ENCODE assay signal across 24 mouse cellular contexts in genomic region chr2:52509779-52510500, GRCm38 (mm10).
DNase-seq lines count a peak whose midpoint lies in the region; ATAC-seq and TF ChIP-seq lines count a peak whose summit lies in the region.
"Had no signal": no experiment of that assay in that cellular context is flagged by ENCODE, and none has a peak within 500 bp of the region (broad histone marks: within the 10 kb centered on the region; RNA-seq: fewer than 3 reads in every experiment).

No protein-coding gene starts in this region.

- no peak for TF ChIP-seq CTCF in thymus, adult 2 months (IDR thresholded peaks at IDR 0.05; ENCODE audit: borderline replicate concordance, control insufficient read depth, extremely low read depth, insufficient read depth, low read length, poor library complexity)

- 72% methylated on average over 19 of the region's 19 CpGs for WGBS in hindbrain, embryonic 11.5 days
- WGBS in hindbrain, embryonic 12.5 days: 67% methylated on average over 19 of the region's 19 CpGs
- WGBS in hindbrain, embryonic 15.5 days: 66% methylated on average over 19 of the region's 19 CpGs
- WGBS in limb, embryonic 10.5 days: 78% methylated on average over 19 of the region's 19 CpGs
- 94% methylated on average over 19 of the region's 19 CpGs for WGBS in thymus, adult 2 months

- intact Hi-C loops in left cerebral cortex, postnatal 10 days (cut with DNase I): no loop called here

- no peaks in the 10 kb centered on the region for H3K9me3 ChIP-seq in hindbrain, embryonic 11.5 days (ENCODE audit: control insufficient read depth, low read length)
- no peaks in the 10 kb centered on the region for H3K9me3 ChIP-seq in hindbrain, embryonic 12.5 days (replicated peaks)
- no peaks in the 10 kb centered on the region for H3K9me3 ChIP-seq in hindbrain, embryonic 15.5 days
- no peaks in the 10 kb centered on the region for H3K9me3 ChIP-seq in limb, embryonic 10.5 days (replicated peaks)
- H3K9me3 ChIP-seq: embryonic facial prominence, embryonic 15.5 days; limb, embryonic 12.5 days; liver, embryonic 12.5 days had no signal

- no peak overlapping the region for H3K27ac ChIP-seq in hindbrain, embryonic 11.5 days (ENCODE audit: low read depth, low read length)
- H3K27ac ChIP-seq in hindbrain, embryonic 12.5 days: no peak overlapping the region
- H3K27ac ChIP-seq in hindbrain, embryonic 15.5 days (replicated peaks): no peak overlapping the region
- no peak overlapping the region for H3K27ac ChIP-seq in limb, embryonic 10.5 days
- H3K27ac ChIP-seq in thymus, adult 2 months (ENCODE audit: control insufficient read depth, insufficient read depth, low read length): no peak overlapping the region
- H3K27ac ChIP-seq: embryonic facial prominence, embryonic 15.5 days; limb, embryonic 12.5 days; liver, embryonic 12.5 days had no signal

- TF ChIP-seq POLR2A in thymus, adult 2 months (IDR thresholded peaks at IDR 0.05; ENCODE audit: control insufficient read depth, extremely low read depth, insufficient read depth, low read length, poor library complexity): no peak

- no peak for DNase-seq in hindbrain, embryonic 11.5 days (ENCODE audit: low spot score)
- peak; percentile 53 for DNase-seq in left cerebral cortex, adult 11 months (ENCODE audit: low spot score)
- no peak for DNase-seq in left cerebral cortex, postnatal 10 days (ENCODE audit: extremely low spot score in 1 of 2, low spot score in 2 of 2)
- peak; percentile 12 for DNase-seq in ES-CJ7 (ENCODE audit: low read depth, low spot score)
- no peak for DNase-seq in limb, embryonic 10.5 days (ENCODE audit: low spot score)
- DNase-seq in thymus, adult 2 months: no peak
- DNase-seq: adrenal gland, adult 2 months; cerebellum, postnatal 10 days; embryo, embryonic 11 days; heart, postnatal 10 days; kidney, adult 8-10 months; kidney, postnatal 36 days; lung, embryonic 14.5 days; lung, postnatal 4 days; midbrain, embryonic 14.5 days; thymus, postnatal 36 days had no signal

- H3K4me1 ChIP-seq in hindbrain, embryonic 11.5 days (replicated peaks; ENCODE audit: control insufficient read depth, insufficient read depth, low read length): no peaks in the 10 kb centered on the region
- H3K4me1 ChIP-seq in hindbrain, embryonic 12.5 days: peaks cover 11% of the 10 kb centered on the region
- H3K4me1 ChIP-seq in hindbrain, embryonic 15.5 days (replicated peaks): peaks cover 10% of the 10 kb centered on the region
- H3K4me1 ChIP-seq in limb, embryonic 10.5 days: 0 out of 2 replicates have a peak, but pooled peaks cover 3% of the 10 kb centered on the region
- H3K4me1 ChIP-seq in thymus, adult 2 months (replicated peaks; ENCODE audit: control insufficient read depth, insufficient read depth, low read length): no peaks in the 10 kb centered on the region
- H3K4me1 ChIP-seq: embryonic facial prominence, embryonic 15.5 days; liver, embryonic 12.5 days had no signal

- H3K4me3 ChIP-seq in hindbrain, embryonic 11.5 days (ENCODE audit: low read depth, low read length): no peak overlapping the region
- H3K4me3 ChIP-seq in hindbrain, embryonic 12.5 days: no peak overlapping the region
- no peak overlapping the region for H3K4me3 ChIP-seq in hindbrain, embryonic 15.5 days
- no peak overlapping the region for H3K4me3 ChIP-seq in limb, embryonic 10.5 days
- H3K4me3 ChIP-seq in thymus, adult 2 months (ENCODE audit: control insufficient read depth, insufficient read depth, low read length): no peak overlapping the region
- H3K4me3 ChIP-seq: embryonic facial prominence, embryonic 15.5 days; limb, embryonic 12.5 days; liver, embryonic 12.5 days; myocyte had no signal

- H3K9ac ChIP-seq in hindbrain, embryonic 11.5 days (ENCODE audit: low read depth, low read length): no peak overlapping the region
- no peak overlapping the region for H3K9ac ChIP-seq in hindbrain, embryonic 12.5 days
- no peak overlapping the region for H3K9ac ChIP-seq in hindbrain, embryonic 15.5 days
- H3K9ac ChIP-seq: embryonic facial prominence, embryonic 15.5 days; limb, embryonic 12.5 days; liver, embryonic 12.5 days; lung, embryonic 14.5 days had no signal

- peak; percentile 28; the same call in 1 of the 2 replicates for ATAC-seq in hindbrain, embryonic 11.5 days (ENCODE audit: low FRiP score)
- ATAC-seq in hindbrain, embryonic 12.5 days (ENCODE audit: low FRiP score): no peak
- 0 out of 2 replicates have a peak, but pooled peaks have one; percentile 21 for ATAC-seq in hindbrain, embryonic 15.5 days (ENCODE audit: low FRiP score, low read depth)
- ATAC-seq: forebrain, embryonic 16.5 days; liver, embryonic 12.5 days had no signal

- H3K36me3 ChIP-seq in hindbrain, embryonic 11.5 days (ENCODE audit: control insufficient read depth, insufficient read depth, low read length): no peaks in the 10 kb centered on the region
- no peaks in the 10 kb centered on the region for H3K36me3 ChIP-seq in hindbrain, embryonic 12.5 days
- no peaks in the 10 kb centered on the region for H3K36me3 ChIP-seq in hindbrain, embryonic 15.5 days
- H3K36me3 ChIP-seq in limb, embryonic 10.5 days: no peaks in the 10 kb centered on the region
- H3K36me3 ChIP-seq in thymus, adult 2 months (ENCODE audit: control insufficient read depth, insufficient read depth, low read length): no peaks in the 10 kb centered on the region
- H3K36me3 ChIP-seq: embryonic facial prominence, embryonic 15.5 days; limb, embryonic 12.5 days; liver, embryonic 12.5 days had no signal

- no peak overlapping the region for H3K4me2 ChIP-seq in hindbrain, embryonic 11.5 days (replicated peaks; ENCODE audit: low read depth, low read length)
- H3K4me2 ChIP-seq in hindbrain, embryonic 12.5 days (replicated peaks): no peak overlapping the region
- H3K4me2 ChIP-seq in hindbrain, embryonic 15.5 days: no peak overlapping the region
- H3K4me2 ChIP-seq: embryonic facial prominence, embryonic 15.5 days; heart, embryonic 11.5 days; limb, embryonic 12.5 days; liver, embryonic 12.5 days; lung, embryonic 14.5 days had no signal

- no peaks in the 10 kb centered on the region for H3K27me3 ChIP-seq in hindbrain, embryonic 11.5 days (ENCODE audit: control insufficient read depth, insufficient read depth, low read length)
- H3K27me3 ChIP-seq in hindbrain, embryonic 12.5 days: no peaks in the 10 kb centered on the region
- H3K27me3 ChIP-seq in hindbrain, embryonic 15.5 days: no peaks in the 10 kb centered on the region
- H3K27me3 ChIP-seq in limb, embryonic 10.5 days (ENCODE audit: low read depth, poor library complexity, severe bottlenecking): 0 out of 2 replicates have a peak, but pooled peaks cover 5% of the 10 kb centered on the region
- no peaks in the 10 kb centered on the region for H3K27me3 ChIP-seq in thymus, adult 2 months (ENCODE audit: control insufficient read depth, insufficient read depth, low read length)
- H3K27me3 ChIP-seq: embryonic facial prominence, embryonic 15.5 days; limb, embryonic 12.5 days had no signal

Comparison
In these comparisons a context has a peak if more than half of its experiments do, and no peak if none do; other contexts are left out.
1. DNase-seq: peak in left cerebral cortex, adult 11 months (single experiment) and ES-CJ7 (single experiment); none in hindbrain, embryonic 11.5 days (single experiment), left cerebral cortex, postnatal 10 days (0 of 2), limb, embryonic 10.5 days (single experiment) and thymus, adult 2 months (single experiment).